Mouse (Mus musculus) MEL (cell line): ENCODE measurements around the gene Ankrd35. TPM values are rescaled to one million over a fixed set of nuclear protein-coding genes. Genes with fewer than 3 reads are reported as not detected.

ENCODE experiments used
- DNase-seq: peaks from one replicate; pipeline ENCODE4 v3.0.0; 2011; ENCODE audit warnings: low read depth, low spot score
- H3K27ac ChIP-seq: 2 replicates; pipeline ENCODE4 v1.5.1; 2012; ENCODE audit warnings: low read depth, mild to moderate bottlenecking, control low read depth, low read length, moderate library complexity; ENCODE audit not compliant: control insufficient read depth
- H3K27me3 ChIP-seq, 2 experiments: fragments of 150-350 bp in 1 of 2; sonication (generic) in 1 of 2; 2 replicates each; pipeline ENCODE4 v1.6.1; 2012; ENCODE audit warnings: low read length in 2 of 2, mild to moderate bottlenecking in 2 of 2, improper control_type of control experiment in 1 of 2, moderate library complexity in 1 of 2; ENCODE audit not compliant: insufficient read depth in 2 of 2, control insufficient read depth in 1 of 2
- H3K36me3 ChIP-seq, 2 experiments: 2 replicates each; pipeline ENCODE4 v1.6.1; 2012 to 2014; ENCODE audit warnings: low read length in 2 of 2, improper control_type of control experiment in 1 of 2, inconsistent platforms in 1 of 2, mild to moderate bottlenecking in 1 of 2; ENCODE audit not compliant: insufficient read depth in 2 of 2, control insufficient read depth in 1 of 2
- H3K4me1 ChIP-seq, 2 experiments: fragments of 150-350 bp in 1 of 2; sonication (generic) in 1 of 2; 2 replicates each; pipeline ENCODE4 v1.6.1; 2012; ENCODE audit warnings: low read length in 2 of 2, improper control_type of control experiment in 1 of 2, mild to moderate bottlenecking in 1 of 2; ENCODE audit not compliant: insufficient read depth in 2 of 2, control insufficient read depth in 1 of 2
- H3K4me3 ChIP-seq, 2 experiments: fragments of 150-350 bp in 1 of 2; sonication (generic) in 1 of 2; 2 replicates each; pipeline ENCODE4 v1.5.1; 2012; ENCODE audit warnings: low read depth in 2 of 2, low read length in 2 of 2, mild to moderate bottlenecking in 2 of 2, moderate library complexity in 2 of 2, control low read depth in 1 of 2, improper control_type of control experiment in 1 of 2; ENCODE audit not compliant: control insufficient read depth in 1 of 2, insufficient read depth in 1 of 2
- H3K79me2 ChIP-seq: 2 replicates; pipeline ENCODE4 v1.6.1; 2012; ENCODE audit warnings: mild to moderate bottlenecking, low read length, moderate library complexity; ENCODE audit not compliant: control insufficient read depth, poor library complexity, insufficient read depth
- H3K9ac ChIP-seq: 2 replicates; pipeline ENCODE4 v1.6.1; 2012; ENCODE audit warnings: low read depth, mild to moderate bottlenecking, control low read depth, low read length, moderate library complexity; ENCODE audit not compliant: control insufficient read depth, poor library complexity, severe bottlenecking
- H3K9me3 ChIP-seq: fragments of 150-350 bp; sonication (generic); replicated peaks from 2 replicates; pipeline ENCODE4 v1.6.1; 2012; ENCODE audit warnings: mild to moderate bottlenecking, low read length, improper control_type of control experiment, moderate library complexity; ENCODE audit not compliant: insufficient read depth
- CHD2 ChIP-seq: IDR thresholded peaks from 2 replicates; pipeline ENCODE4 v1.6.1; 2011; ENCODE audit warnings: low read length, improper control_type of control experiment
- CTCF ChIP-seq, 3 experiments: IDR thresholded peaks in 2 of 3; conservative IDR thresholded peaks in 1 of 3; 2 replicates each; pipeline ENCODE4 v1.5.1; 2011 to 2012; ENCODE audit warnings: low read length in 3 of 3, low read depth in 2 of 3, mild to moderate bottlenecking in 2 of 3, improper control_type of control experiment in 1 of 3, inconsistent platforms in 1 of 3, mixed read lengths in 1 of 3, moderate library complexity in 1 of 3; ENCODE audit not compliant: control insufficient read depth in 1 of 3, insufficient read depth in 1 of 3, poor library complexity in 1 of 3, severe bottlenecking in 1 of 3
- E2F4 ChIP-seq: IDR thresholded peaks from 2 replicates; pipeline ENCODE4 v1.6.1; 2011; ENCODE audit warnings: low read depth, low read length, improper control_type of control experiment, borderline replicate concordance
- ELF1 ChIP-seq: IDR thresholded peaks from 2 replicates; pipeline ENCODE4 v1.6.1; 2014; ENCODE audit warnings: low read depth, mild to moderate bottlenecking, inconsistent platforms, low read length, improper control_type of control experiment, moderate library complexity
- KAT2A ChIP-seq: conservative IDR thresholded peaks from 2 replicates; pipeline ENCODE4 v1.6.1; 2012; ENCODE audit warnings: low read depth, low read length, improper control_type of control experiment, inconsistent platforms
- MXI1 ChIP-seq: IDR thresholded peaks from 2 replicates; pipeline ENCODE4 v1.6.1; 2011; ENCODE audit warnings: mild to moderate bottlenecking, low read depth, low read length, improper control_type of control experiment
- MYC ChIP-seq: IDR thresholded peaks from 2 replicates; pipeline ENCODE4 v1.6.1; 2011; ENCODE audit warnings: low read depth, mild to moderate bottlenecking, low read length, improper control_type of control experiment, moderate library complexity
- NELFE ChIP-seq: IDR thresholded peaks from 2 replicates; pipeline ENCODE4 v1.6.1; 2011; ENCODE audit warnings: low read depth, low read length, improper control_type of control experiment
- POLR2AphosphoS2 ChIP-seq: IDR thresholded peaks from 2 replicates; pipeline ENCODE4 v1.6.1; 2011; ENCODE audit warnings: low read length, improper control_type of control experiment
- RAD21 ChIP-seq: IDR thresholded peaks from 2 replicates; pipeline ENCODE4 v1.6.1; 2011; ENCODE audit warnings: mild to moderate bottlenecking, low read depth, low read length, improper control_type of control experiment
- SMC3 ChIP-seq: IDR thresholded peaks from 2 replicates; pipeline ENCODE4 v1.6.1; 2011; ENCODE audit warnings: low read depth, low read length, improper control_type of control experiment
- USF1 ChIP-seq: IDR thresholded peaks from 2 replicates; pipeline ENCODE4 v1.6.1; 2014; ENCODE audit warnings: low read depth, mild to moderate bottlenecking, inconsistent platforms, low read length, improper control_type of control experiment, moderate library complexity
- ZC3H11A ChIP-seq: IDR thresholded peaks from 2 replicates; pipeline ENCODE4 v1.6.1; 2012; ENCODE audit warnings: low read depth, mild to moderate bottlenecking, inconsistent platforms, low read length, improper control_type of control experiment
- ZKSCAN1 ChIP-seq: IDR thresholded peaks from 2 replicates; pipeline ENCODE4 v1.6.1; 2012; ENCODE audit warnings: low read depth, mild to moderate bottlenecking, inconsistent platforms, low read length, improper control_type of control experiment, moderate library complexity
- polyA plus RNA-seq, 2 experiments: library from polyadenylated mRNA; stranded (reverse) in 1 of 2; unstranded in 1 of 2; fragments of >175 nt in 1 of 2; fragments of >200 nt in 1 of 2; gene quantifications; 2 replicates each; pipeline versions ENCODE4 v1.2.1 to v1.2.4; 2012; ENCODE audit warnings: low replicate concordance in 2 of 2, low read depth in 1 of 2; ENCODE audit not compliant: insufficient read length in 2 of 2, insufficient read depth in 1 of 2, missing spikeins in 1 of 2
- total RNA-seq: library from RNA; depleted of rRNA; stranded (reverse); fragments of 300-350 nt; gene quantifications from 2 replicates; pipeline ENCODE4 v1.2.3, GENCODE M21; 2012

The Ankrd35 gene
- total and polyA plus RNA-seq, 3 experiments = 0.62 to 0.77 TPM; not detected in 1

GRCm38 (mm10) chr3:96704778-96705177 is 34.8 kb downstream of the Ankrd35 start:
- DNase-seq = peak; percentile 51
- peak; percentile 77 to 91 (median 87) for TF ChIP-seq CTCF (IDR thresholded peaks at IDR 0.05 in 2 of 3, conservative IDR thresholded peaks at IDR 0.05 in 1 of 3; ENCODE audit: control insufficient read depth in 1 of 3, insufficient read depth in 1 of 3, low read depth in 2 of 3, low read length in 3 of 3, poor library complexity in 1 of 3, severe bottlenecking in 1 of 3)
- peak; percentile 59 for TF ChIP-seq SMC3
- TF ChIP-seq USF1 = no peak
- TF ChIP-seq RAD21 = peak; percentile 27
- no peak for TF ChIP-seq MYC
- TF ChIP-seq, all 39 proteins: peak for 3

GRCm38 (mm10) chr3:96706217-96706616 is 36.3 kb downstream of the Ankrd35 start:
- TF ChIP-seq KAT2A = no peak
- no peak for DNase-seq
- H3K4me3 ChIP-seq = no peak overlapping the region
- no peaks in the 10 kb centered on the region; the same call in 1 of the 2 replicates for H3K79me2 ChIP-seq
- H3K9me3 ChIP-seq = no peaks in the 10 kb centered on the region
- H3K27ac ChIP-seq = no peak overlapping the region
- H3K4me1 ChIP-seq = peaks cover 0 to 12% of the 10 kb centered on the region in 2 experiments; a peak in 2 of 4 replicates
- no peaks in the 10 kb centered on the region for H3K27me3 ChIP-seq
- no peak overlapping the region for H3K9ac ChIP-seq
- H3K36me3 ChIP-seq = peaks cover 3% of the 10 kb centered on the region in 2 experiments; a peak in 3 of 4 replicates

More at GRCm38 (mm10) chr3:96704778-96705177, 34.8 kb downstream of the Ankrd35 start:
- H3K9ac ChIP-seq = no peak overlapping the region
- H3K36me3 ChIP-seq = peaks cover 0 to 3% of the 10 kb centered on the region in 2 experiments; a peak in 1 of 4 replicates
- no peaks in the 10 kb centered on the region for H3K9me3 ChIP-seq
- peaks cover 0 to 12% of the 10 kb centered on the region in 2 experiments; a peak in 2 of 4 replicates for H3K4me1 ChIP-seq
- H3K4me3 ChIP-seq = no peak overlapping the region
- no peaks in the 10 kb centered on the region for H3K27me3 ChIP-seq
- no peaks in the 10 kb centered on the region; the same call in 1 of the 2 replicates for H3K79me2 ChIP-seq
- H3K27ac ChIP-seq = no peak overlapping the region

GRCm38 (mm10) chr3:96706984-96707383 is 37.1 kb downstream of the Ankrd35 start:
- Histone ChIP-seq H3K27me3 (no peaks in the 10 kb centered on the region), H3K79me2 (no peaks in the 10 kb centered on the region; the same call in 1 of the 2 replicates), H3K9ac (no peak overlapping the region), H3K9me3 (no peaks in the 10 kb centered on the region), H3K27ac (no peak overlapping the region), H3K36me3 (peaks cover 3% of the 10 kb centered on the region in 2 experiments; a peak in 3 of 4 replicates), H3K4me1 (peaks cover 0 to 12% of the 10 kb centered on the region in 2 experiments; a peak in 2 of 4 replicates), H3K4me3 (no peak overlapping the region)
- TF ChIP-seq NELFE (no peak), ELF1 (no peak), CHD2 (no peak), E2F4 (no peak), ZKSCAN1 (no peak), MXI1 (no peak), ZC3H11A (no peak), POLR2AphosphoS2 (peak; percentile 29; the same call in 1 of the 2 replicates)
- DNase-seq = no peak
